Mouse (Mus musculus) T-cell, adult 2 months (primary cell): ENCODE data around the gene Tctex1d4.

ENCODE experiments used
- DNase-seq: peaks from one replicate; pipeline ENCODE4 v3.0.0; 2022; ENCODE audit warnings: low spot score

The Tctex1d4 gene

DNA sequence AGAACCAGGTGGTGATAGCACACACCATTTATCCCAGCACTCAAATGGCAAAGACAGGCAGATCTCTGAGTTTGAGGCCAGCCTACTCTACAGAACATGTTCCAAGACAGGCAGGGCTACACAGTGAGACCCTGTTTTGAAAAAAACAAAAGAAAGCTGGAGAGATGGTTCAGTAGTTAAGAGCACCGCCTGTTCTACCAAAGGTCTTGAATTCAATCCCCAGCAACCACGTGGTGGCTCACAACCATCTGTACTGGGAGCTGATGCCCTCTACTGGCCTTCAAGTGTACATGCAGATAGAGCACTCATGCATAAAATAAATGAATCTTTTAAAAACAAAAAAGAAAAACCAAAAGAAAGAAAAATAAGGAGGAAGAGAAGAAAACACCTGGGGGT lies 12.6 kb downstream of the Tctex1d4 start:
- peak; percentile 73 for DNase-seq

DNA sequence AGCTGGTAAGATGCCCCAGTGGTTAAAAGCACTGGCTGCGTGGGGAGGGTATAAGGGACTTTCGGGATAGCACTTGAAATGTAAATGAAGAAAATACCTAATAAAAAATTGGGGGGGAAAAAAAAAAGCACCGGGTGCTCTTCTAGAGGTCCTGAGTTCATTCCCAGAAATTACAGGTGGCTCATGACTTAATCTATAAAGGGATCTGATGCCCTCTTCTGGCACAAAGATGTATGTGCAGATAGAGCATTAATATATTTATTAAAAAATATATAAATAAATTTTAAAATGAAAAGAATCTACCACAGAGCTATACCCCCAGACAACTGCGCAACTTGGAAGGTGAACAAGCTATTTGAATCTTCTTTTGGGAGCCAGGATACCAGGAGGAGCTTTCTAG lies 14.0 kb downstream of the Tctex1d4 start:
- DNase-seq = no peak

DNA sequence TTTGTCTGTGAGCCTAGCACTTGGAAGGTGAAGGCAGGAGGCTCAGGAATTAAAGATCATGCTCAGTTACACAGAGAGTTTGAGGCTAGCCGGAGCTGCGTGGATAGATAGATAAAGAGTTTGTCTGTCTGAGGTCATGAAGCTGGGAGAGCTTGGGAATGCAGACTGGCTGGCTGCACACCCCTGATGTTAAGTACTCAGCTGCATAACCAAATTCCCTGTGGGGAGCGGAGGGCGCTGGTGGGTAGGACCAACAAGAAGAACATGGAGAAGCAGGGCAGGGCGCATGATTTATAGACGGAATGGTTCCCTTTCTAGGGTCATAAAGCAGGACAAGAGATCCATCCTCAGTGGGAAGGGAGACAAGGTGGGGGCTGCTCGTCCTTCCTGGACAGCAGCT lies 16.4 kb downstream of the Tctex1d4 start:
- no peak for DNase-seq

DNA sequence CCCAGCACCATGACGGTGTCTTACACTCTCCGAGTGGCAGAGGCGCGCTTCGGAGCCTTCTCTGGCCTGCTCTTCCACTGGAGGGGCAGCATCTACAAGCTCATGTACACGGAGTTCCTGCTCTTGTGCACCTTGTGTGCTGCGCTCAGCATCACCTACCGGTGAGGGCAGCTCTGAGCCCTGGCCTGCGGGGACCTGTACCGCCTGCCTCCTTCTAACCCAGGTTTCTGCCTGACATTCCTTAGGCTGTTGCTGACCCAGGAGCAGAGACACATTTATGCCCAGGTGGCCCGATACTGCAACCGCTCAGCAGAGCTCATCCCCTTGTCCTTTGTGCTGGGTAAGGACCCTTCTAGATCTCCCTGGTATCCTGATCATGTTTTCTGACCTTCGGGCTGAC lies 18.7 kb downstream of the Tctex1d4 start:
- no peak for DNase-seq

DNA sequence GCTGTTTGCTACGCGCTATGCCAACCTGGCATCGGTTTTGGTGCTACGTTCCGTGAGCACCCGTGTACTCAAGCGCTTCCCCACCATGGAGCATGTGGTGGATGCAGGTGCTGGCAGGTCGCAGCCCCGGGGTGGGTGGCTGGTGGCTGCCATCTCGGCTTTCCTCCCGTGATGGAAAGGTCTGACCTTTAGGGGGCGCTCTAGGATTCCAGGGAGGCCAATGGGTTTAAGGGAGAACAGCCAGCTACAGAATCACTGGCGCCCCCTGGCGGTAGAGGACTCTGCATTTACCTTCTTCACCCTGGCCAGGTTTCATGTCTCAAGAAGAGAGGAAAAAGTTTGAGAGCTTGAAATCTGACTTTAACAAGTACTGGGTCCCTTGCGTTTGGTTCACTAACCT lies 19.6 kb downstream of the Tctex1d4 start:
- DNase-seq = peak; percentile 90

DNA sequence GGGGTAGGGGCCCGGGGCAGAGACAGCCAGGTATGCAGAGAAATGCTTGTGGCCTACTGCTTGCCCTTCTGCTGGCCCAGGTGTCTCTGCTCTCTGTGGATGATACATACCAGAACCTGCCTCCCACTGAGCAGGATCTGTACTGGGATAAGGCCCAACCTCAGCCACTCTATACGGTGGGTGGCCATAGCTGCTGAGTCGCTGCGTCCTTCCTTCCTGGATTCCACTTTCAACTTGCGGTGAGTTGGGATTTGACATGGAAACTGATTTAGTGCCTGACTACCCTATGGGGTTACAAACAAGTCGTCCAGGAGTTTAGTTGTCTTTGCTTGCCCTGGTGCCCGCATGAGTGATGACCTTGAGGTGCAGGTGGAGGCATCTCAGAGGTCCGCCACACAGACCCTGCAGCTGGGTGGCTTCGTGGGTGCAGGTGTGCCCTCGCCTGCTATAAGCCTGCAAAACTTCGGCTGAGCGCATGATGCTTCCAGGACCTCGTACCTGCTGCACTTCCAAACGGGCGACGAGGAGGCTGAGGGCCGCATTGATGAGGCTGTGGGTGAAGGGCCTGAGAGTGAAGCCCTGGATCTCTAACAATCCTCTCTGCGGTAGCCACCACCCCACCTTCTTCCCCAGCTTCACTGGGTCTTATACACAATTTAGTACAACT lies 21.6 kb downstream of the Tctex1d4 start:
- no peak for DNase-seq

DNA sequence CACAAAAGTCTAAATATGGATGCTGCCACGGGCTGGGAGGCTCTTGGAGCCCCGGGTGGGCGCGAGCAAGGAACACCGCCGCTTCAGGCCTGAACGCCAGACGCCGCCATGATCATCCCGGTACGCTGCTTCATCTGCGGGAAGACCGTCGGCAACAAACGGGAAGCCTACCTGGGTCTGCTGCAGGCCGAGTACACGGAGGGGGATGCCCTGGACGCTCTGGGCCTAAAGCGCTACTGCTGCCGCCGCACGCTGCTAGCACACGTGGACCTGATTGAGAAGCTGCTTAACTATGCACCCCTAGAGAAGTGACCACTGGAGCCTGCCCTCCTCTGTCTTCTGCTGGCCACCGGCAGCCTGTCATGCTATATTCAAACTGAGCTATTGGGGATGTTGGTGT lies 22.2 kb downstream of the Tctex1d4 start:
- no peak for DNase-seq

DNA sequence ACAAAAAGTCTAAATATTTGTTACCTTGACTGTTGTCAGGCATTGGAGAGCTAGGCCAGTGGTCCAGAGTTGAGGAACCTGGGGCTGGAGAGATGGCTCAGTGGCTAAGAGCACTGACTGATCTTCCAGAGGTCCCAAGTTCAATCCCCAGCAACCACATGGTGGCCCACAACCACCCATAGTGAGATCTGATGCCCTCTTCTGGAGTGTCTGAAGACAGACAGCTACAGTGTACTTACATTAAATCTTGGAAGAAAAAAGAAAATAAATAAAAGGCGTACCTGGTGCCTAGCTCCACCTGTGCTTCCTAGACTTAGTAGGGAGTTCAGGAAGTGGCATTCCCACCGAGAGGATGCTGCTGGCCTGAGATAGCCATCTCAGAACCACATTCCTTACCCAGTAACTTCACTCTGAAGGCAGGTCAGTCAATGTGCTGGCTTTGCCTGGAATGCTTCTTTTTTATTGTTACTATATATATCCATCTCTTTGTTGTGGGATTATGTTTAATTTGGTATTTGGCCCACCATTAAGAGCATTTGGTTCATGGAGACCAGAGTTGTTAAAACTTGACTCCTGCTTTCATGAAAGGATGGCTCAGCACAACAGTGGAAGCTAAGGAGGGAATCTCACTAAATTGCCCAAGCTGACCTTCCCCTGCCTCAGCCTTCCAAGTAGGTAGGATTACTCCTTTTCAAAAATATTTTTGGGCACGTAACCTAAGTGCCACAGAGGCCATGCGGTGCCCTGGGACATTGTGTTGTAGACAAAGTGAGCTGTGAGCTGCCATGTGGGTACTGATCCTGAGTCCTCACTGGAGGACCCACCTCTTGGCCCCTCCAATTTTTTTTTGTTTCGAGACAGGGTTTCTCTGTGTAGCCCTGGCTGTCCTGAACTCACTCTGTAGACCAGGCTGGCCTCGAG lies 23.0 kb downstream of the Tctex1d4 start:
- no peak for DNase-seq

DNA sequence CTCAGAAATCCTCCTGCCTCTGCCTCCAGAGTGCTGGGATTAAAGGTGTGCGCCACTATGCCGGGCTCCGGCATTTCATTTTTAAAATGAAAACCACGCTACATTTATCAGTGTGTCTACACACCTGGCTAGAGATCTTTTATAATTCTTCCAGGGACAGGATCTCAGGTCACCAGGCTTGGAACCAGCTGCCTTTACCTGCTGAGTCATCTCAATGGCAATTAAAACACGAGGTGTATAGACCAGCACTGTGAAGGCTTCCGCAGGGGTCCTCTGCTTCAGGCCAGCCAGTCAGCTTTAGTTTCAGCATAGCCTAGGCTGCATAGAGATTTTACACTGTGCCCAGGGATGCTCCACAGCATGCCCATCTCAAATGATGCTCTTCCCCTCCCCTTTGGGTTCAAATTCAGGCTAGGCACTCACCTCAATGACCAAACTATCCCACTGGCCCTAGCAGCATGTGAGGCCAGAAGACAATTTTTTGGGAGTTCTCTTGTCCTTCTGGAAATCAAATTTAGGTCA lies 23.7 kb downstream of the Tctex1d4 start:
- no peak for DNase-seq

DNA sequence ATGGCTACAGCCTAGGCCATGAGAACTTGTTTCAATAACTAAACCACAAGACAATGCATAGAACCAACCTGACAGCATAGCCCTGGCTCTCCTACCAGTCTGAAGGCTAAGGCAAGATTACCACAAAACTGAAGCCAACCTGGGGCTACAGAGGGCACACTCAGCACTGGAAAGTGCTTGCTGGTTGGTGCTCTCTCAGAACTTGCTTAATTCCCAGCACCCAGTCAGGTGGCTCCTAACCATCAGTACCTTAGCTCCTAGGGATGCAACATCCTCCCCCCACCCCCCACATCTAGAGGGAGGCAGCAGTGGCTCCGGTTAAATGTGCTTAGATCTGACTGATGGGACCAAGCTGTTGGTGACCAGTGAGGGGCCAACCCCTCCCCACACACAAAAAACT lies 24.8 kb downstream of the Tctex1d4 start:
- DNase-seq = no peak

DNA sequence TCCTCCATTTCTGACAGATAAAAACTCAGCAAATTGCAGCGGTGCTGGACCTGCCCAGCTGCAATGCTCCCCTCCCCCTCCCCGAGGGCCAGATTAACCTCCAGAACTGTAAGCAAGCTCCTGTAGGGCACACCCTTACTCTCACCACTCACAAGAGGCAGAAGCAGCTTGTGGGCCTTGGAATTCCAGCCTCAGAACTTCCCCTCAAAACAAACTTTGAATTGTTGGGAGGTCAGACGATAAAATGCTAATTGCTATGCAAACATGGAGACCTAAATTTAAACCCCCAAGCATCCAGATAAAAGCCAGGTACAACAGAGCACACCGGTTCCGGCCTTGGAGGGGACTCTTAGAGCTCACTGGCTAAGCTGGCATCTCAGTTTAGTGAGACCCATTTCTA lies 26.1 kb downstream of the Tctex1d4 start:
- no peak for DNase-seq

DNA sequence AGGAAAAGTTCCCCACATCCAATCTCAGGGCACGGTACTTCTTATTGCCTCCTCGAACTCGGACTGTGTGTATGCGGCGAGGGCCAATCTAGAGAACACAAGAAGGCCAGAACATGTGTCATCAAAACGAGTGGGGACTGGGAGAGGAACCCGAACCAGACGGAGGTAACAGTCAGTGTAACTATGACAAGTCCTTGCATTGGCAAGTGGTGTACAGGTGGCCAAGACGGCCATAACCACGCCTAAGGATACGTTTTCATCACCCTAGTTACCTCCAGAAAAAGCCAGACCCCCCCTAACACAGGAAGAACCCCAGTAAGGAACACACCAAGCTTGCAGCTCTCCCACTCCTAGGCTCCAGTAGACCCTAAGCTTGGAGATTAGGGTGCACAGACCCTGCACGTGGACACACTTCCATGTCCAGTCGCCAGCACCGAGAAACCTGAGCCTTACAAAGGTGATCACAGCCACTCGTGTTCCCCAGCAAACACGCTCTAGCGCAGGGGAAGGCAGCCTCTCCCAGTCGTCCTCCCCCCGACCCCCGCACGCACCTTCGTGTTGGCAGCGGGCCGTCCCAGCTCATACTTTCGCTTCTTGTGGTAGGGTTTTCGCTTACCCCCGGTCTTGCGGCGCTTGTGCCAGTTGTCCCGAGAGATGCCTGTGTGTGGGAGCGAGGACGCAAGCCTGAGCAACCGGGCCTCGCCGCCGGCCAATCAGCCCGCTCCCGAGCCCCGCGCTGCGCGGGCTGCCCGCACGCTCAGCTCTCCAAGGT lies 28.6 kb downstream of the Tctex1d4 start:
- no peak for DNase-seq

DNA sequence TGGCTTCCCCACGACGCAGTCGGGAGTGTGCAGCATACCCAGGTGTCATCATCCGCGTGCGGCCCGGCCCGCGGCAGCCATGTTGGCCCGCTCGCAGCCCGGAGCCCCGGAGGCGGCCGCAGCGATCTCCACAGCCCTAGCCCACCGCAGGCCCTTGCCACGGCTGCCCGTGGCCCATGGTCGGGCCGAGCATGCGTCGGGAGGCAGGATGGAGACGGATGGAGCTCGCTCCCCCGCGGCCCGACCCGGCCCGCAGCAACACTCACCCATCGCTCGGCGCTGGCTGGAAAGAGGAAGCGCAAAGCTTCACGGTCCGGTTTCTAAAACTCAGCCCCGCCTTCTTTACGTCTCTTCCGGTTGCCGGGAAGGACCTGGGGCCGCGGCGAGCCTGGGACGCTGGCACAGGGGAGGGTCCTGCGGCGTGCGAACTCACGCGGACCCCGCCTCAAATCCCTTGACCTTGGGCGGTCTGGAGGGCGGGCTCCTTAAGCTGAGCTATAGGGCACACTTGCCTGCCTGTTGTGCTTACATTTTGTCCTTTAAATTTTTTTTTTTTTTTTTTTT lies 29.3 kb downstream of the Tctex1d4 start, which contains the start of gene Rps8:
Gene Rps8 (minus strand): TSS at position 452 of the 564 bp plus-strand sequence.
- DNase-seq = peak; percentile 78

DNA sequence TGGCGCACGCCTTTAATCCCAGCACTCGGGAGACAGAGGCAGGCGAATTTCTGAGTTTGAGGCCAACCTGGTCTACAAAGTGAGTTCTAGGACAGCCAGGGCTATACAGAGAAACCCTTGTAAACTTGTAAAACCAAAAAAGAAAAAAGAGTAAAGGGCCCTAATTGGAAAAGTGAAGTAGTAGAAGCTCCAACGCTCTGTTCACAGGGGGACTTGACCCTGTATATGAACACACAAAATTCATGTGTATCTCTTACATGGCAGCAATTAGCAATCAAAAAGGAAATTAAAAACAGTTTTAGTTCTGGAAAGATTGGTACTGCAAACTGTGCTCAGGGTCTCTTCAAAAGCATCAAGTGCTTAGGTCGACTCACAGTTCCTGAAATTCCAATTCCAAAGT lies 29.8 kb downstream of the Tctex1d4 start:
- DNase-seq = no peak

DNA sequence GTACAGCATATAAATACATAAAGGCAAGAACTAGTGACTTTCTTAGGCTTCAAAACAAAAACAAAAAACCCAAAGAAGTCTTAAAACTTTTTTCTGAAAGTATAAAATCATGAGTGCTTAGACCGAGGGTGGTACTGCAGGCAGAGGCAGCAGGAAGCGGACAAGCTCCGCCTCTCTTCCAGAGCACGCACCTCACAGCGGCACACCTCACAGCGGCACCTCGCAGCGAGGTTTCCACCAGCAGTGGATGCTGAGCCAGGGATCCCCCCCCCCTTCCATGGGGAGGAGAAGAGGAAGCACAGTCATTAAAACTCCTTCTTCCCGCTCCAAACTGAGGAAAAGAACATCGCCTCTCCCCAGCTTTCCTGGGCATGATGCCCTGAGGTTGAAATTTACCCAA lies 33.1 kb downstream of the Tctex1d4 start:
- DNase-seq = no peak

DNA sequence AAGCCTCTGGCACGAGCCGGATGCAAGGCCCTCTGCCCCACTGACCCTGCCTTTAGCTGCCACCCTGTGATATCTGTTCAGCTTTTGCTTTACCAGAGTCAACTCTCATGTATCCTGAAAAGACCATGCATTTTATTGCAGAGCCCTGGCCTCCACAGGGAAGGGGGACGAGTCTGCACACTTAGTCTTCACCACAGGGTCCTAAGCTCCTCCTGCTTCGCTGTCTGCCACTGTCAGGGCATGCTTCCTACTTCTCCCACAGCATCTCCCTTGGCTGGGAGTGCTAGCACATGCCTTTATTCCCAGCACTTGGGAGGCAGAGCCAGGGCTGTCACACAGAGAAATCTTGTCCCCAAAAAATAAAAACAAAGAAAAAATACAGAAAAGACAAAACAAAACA lies 34.6 kb downstream of the Tctex1d4 start:
- DNase-seq = no peak

DNA sequence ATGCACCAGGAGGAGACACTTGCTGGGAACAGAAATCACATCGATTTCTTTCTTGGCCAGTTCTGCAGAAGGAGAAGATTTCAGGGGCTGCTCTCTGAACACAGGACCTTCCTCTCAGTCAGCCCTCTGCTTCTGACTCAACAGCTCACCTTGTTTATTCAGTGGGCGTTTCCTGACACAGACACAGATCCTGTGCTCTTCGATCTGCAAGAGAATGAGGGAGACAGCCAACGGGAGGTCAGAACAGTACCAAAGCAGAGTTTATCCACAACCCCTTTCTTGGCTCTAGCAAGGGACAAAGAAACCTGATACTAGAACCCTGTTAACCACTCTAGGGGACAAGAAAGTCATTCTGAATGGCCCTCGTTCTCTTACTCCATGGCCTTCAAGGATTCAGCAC lies 43.3 kb downstream of the Tctex1d4 start:
- no peak for DNase-seq
